Mouse (Mus musculus) kidney, embryonic 14.5 days (tissue): ENCODE results near the gene Ngef. TPM values are rescaled to one million over a fixed set of nuclear protein-coding genes. Genes with fewer than 3 reads are reported as not detected.

ENCODE experiments used
- ATAC-seq: fragments of 200-750 bp; cut with Nextera tagmentation; 2 replicates; pipeline ENCODE4 v1.8.0; 2017; ENCODE audit warnings: moderate number of reproducible peaks, mild to moderate bottlenecking, moderate TSS enrichment, moderate library complexity; ENCODE audit not compliant: low FRiP score, low TSS enrichment
- H3K27ac ChIP-seq: fragments of 300-500 bp; sonication (generic); 2 replicates; pipeline ENCODE4 v1.5.1; 2014; ENCODE audit warnings: low read depth, mild to moderate bottlenecking, low read length, moderate library complexity, mixed read lengths
- H3K27me3 ChIP-seq: fragments of 300-500 bp; sonication (generic); 2 replicates; pipeline ENCODE4 v1.6.1; 2014; ENCODE audit warnings: mild to moderate bottlenecking, low read length; ENCODE audit not compliant: control insufficient read depth, insufficient read depth
- H3K36me3 ChIP-seq: fragments of 300-500 bp; sonication (generic); 2 replicates; pipeline ENCODE4 v1.6.1; 2014; ENCODE audit warnings: low read length, mixed read lengths; ENCODE audit not compliant: control insufficient read depth, insufficient read depth
- H3K4me1 ChIP-seq: fragments of 300-500 bp; sonication (generic); 2 replicates; pipeline ENCODE4 v1.6.1; 2014; ENCODE audit warnings: low read length, mixed read lengths; ENCODE audit not compliant: control insufficient read depth, insufficient read depth
- H3K4me2 ChIP-seq: fragments of 300-500 bp; sonication (generic); replicated peaks from 2 replicates; pipeline ENCODE4 v1.6.1; 2014; ENCODE audit warnings: low read depth, mild to moderate bottlenecking, low read length
- H3K4me3 ChIP-seq: fragments of 300-500 bp; sonication (generic); 2 replicates; pipeline ENCODE4 v1.5.1; 2014; ENCODE audit warnings: mild to moderate bottlenecking, low read length
- H3K9ac ChIP-seq: fragments of 300-500 bp; sonication (generic); 2 replicates; pipeline ENCODE4 v1.6.1; 2014; ENCODE audit warnings: low read depth, mild to moderate bottlenecking, low read length, moderate library complexity
- H3K9me3 ChIP-seq: fragments of 300-500 bp; sonication (generic); 2 replicates; pipeline ENCODE4 v1.6.1; 2016; ENCODE audit warnings: low read length; ENCODE audit not compliant: control insufficient read depth
- WGBS: fragments of 180-500 bp; shearing (Covaris S2); extraction: QIAGEN DNeasy Blood & Tissue Kit; methylation state at CpG from one replicate; pipeline ENCODE4 v1.1.7; 2014; 5-methylcytosine and 5-hydroxymethylcytosine counted together
- polyA plus RNA-seq: library from polyadenylated mRNA; unstranded; fragments of >200 nt; fragmentation: Nextera tagmentation; extraction: Ambion mirVana; gene quantifications from 2 replicates; pipeline ENCODE4 v1.2.1, GENCODE M21; 2014

The Ngef gene
- polyA plus RNA-seq, 1 experiment from 2014 or later: 1.5 TPM

- peak; percentile 37 for ATAC-seq
- WGBS: 2% methylated on average over 50 of the region's 56 CpGs
Observed at GRCm38 (mm10) chr1:87509561-87510165, 64.0 kb downstream of the Ngef start, which contains the start of gene Neu2. Gene Neu2, plus strand, starts transcription at chr1:87509889.

DNA sequence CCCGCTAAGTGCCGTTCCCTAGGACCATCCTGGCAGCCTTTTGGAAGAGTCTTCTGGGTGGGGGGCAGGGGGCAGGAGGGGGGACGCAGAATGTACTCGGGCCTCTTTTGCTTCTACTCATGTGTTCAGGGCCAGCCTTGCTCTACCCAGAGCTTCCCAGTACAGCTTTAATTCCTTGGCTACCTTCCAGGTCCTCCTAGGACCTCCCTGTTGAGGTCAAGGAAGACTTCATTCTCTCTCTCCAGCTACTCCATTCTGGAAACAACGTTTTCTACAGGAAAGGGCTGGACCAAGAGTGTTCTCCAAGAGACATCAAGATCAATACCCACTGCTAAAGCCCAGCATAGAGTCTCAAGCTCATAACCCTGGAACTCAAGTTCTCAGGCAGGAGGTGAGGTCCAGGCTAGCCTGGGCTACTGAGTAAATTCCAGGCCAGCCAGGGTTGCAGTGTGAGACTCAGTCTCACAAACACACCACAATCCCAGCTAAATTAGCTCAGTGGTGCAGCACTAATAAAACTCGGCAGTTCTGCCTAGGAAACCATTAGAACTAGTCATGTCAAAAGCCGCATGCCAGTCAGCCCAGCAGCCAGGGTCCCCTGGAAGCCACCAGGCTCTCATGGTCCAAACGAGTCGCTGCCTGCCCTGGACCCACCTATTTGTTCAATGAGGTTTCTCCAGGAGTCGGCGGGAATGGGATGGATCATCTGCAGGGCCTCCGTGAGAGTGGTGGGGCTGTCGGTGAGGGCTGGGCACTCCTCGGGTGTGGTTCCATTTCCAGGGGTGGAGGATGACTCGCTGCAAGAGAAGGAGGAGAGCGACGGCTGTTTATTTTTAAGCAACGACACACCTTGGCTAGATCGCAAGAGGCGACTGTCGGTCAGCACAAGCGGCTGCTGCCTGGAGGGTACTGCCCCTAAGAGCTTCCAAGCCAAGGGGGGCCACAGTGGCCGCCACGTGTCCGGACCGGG lies 64.8 kb downstream of the Ngef start:
- peak overlapping the region; percentile 59; the same call in 1 of the 2 replicates for H3K9ac ChIP-seq
- WGBS: 18% methylated on average over 26 of the region's 26 CpGs
- ATAC-seq: 0 out of 2 replicates have a peak, but pooled peaks have one; percentile 5
- H3K4me1 ChIP-seq: peaks cover 10% of the 10 kb centered on the region
- peaks cover 41% of the 10 kb centered on the region for H3K27me3 ChIP-seq
- H3K4me2 ChIP-seq: peak overlapping the region; percentile 99
- no peaks in the 10 kb centered on the region for H3K9me3 ChIP-seq
- no peaks in the 10 kb centered on the region for H3K36me3 ChIP-seq
- H3K27ac ChIP-seq: no peak overlapping the region
- H3K4me3 ChIP-seq: peak overlapping the region; percentile 71

More at GRCm38 (mm10) chr1:87509561-87510165, 64.0 kb downstream of the Ngef start, which contains the start of gene Neu2:
- Histone ChIP-seq H3K27ac (no peak within 1 kb of the TSS), H3K4me3 (peak within 1 kb of the TSS; percentile 71), H3K9ac (peak within 1 kb of the TSS; percentile 59), H3K9me3 (no peaks in the 10 kb centered on the region), H3K4me1 (peaks cover 10% of the 10 kb centered on the region), H3K36me3 (no peaks in the 10 kb centered on the region), H3K4me2 (peak within 1 kb of the TSS; percentile 99), H3K27me3 (peaks cover 41% of the 10 kb centered on the region)

DNA sequence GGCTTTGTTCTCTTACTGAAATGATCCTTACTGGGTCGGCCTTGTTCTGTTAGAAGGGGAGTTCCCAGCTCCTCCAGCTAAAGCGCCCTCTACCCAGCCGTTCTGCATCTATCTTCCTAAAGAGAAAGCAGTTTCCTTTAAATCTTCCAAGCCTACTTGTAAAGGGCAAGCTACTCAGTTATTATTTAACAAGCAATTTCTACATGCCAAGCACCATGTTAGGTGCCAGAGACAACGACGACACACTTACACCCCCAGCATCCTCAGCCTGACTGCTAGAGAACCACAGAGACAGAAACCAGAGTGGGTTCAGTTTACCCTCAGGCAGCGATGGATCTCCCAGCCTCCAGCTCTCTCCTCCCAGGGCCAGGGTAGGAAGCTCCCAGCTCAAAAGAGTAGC lies 65.8 kb downstream of the Ngef start:
- H3K4me3 ChIP-seq: no peak overlapping the region
- no peak for ATAC-seq
- peaks cover 41% of the 10 kb centered on the region for H3K27me3 ChIP-seq
- H3K9ac ChIP-seq: no peak overlapping the region
- H3K9me3 ChIP-seq: no peaks in the 10 kb centered on the region
- peaks cover 10% of the 10 kb centered on the region for H3K4me1 ChIP-seq
- H3K27ac ChIP-seq: no peak overlapping the region
- H3K36me3 ChIP-seq: no peaks in the 10 kb centered on the region
- no peak overlapping the region for H3K4me2 ChIP-seq
- WGBS: 67% methylated on average over 6 of the region's 6 CpGs

- ATAC-seq: no peak
- no peak overlapping the region for H3K9ac ChIP-seq
Observed at GRCm38 (mm10) chr1:87505524-87505923, 68.1 kb downstream of the Ngef start.

DNA sequence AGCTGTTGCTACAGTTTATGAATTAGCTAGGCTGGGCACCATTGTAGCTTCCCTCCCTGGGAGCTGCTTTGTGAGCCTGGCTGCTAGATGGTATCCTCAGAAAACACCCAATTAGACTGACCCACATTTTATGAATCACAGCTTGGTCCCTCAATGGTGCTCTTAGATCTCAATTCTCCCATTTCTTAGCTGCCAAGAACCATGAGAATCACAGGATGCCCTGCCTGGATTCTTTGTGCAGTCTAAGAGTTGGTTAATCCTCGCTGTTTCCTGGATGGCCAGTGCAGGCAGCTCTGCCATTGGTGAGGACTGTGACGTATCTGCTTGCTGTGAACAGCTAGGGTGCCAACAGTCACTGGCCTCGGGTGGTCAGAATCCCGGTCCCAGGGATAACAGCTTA lies 80.1 kb downstream of the Ngef start:
- no peak overlapping the region for H3K9ac ChIP-seq
- no peaks in the 10 kb centered on the region for H3K9me3 ChIP-seq
- H3K27me3 ChIP-seq: no peaks in the 10 kb centered on the region
- no peaks in the 10 kb centered on the region for H3K4me1 ChIP-seq
- WGBS: 88% methylated on average over 4 of the region's 4 CpGs
- no peak overlapping the region for H3K4me3 ChIP-seq
- H3K4me2 ChIP-seq: no peak overlapping the region
- no peak overlapping the region for H3K27ac ChIP-seq
- no peak for ATAC-seq
- no peaks in the 10 kb centered on the region for H3K36me3 ChIP-seq

More at GRCm38 (mm10) chr1:87505524-87505923, 68.1 kb downstream of the Ngef start:
- Histone ChIP-seq H3K4me1 (peaks cover 10% of the 10 kb centered on the region), H3K36me3 (no peaks in the 10 kb centered on the region), H3K9me3 (no peaks in the 10 kb centered on the region), H3K27me3 (peaks cover 35% of the 10 kb centered on the region), H3K4me2 (no peak overlapping the region), H3K27ac (no peak overlapping the region), H3K4me3 (no peak overlapping the region)
- WGBS: 88% methylated on average over 4 of the region's 4 CpGs

DNA sequence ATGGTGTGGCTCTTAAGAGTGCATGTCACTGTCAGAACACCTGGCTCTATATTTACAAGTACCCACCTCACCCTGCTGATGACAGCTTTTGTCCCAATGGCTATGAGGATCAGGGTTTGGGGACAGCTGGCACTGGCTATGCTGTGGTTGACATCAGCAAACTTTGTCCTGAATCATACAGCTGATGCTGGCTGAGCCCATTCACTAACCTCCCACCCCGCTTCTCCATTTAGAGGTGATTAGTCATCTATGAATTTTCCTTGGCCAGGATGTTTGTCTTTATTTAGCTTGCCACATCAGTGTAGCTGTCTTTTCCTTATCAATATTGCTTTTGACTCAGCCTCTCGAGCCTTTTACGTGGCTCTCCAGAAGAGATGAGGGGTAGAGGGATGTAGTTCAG lies 81.4 kb downstream of the Ngef start:
- Histone ChIP-seq H3K4me1 (no peaks in the 10 kb centered on the region), H3K4me3 (no peak overlapping the region), H3K36me3 (no peaks in the 10 kb centered on the region), H3K9ac (no peak overlapping the region), H3K27ac (no peak overlapping the region), H3K4me2 (no peak overlapping the region), H3K27me3 (no peaks in the 10 kb centered on the region), H3K9me3 (no peaks in the 10 kb centered on the region)
- 86% methylated on average over 3 of the region's 3 CpGs for WGBS
- no peak for ATAC-seq

DNA sequence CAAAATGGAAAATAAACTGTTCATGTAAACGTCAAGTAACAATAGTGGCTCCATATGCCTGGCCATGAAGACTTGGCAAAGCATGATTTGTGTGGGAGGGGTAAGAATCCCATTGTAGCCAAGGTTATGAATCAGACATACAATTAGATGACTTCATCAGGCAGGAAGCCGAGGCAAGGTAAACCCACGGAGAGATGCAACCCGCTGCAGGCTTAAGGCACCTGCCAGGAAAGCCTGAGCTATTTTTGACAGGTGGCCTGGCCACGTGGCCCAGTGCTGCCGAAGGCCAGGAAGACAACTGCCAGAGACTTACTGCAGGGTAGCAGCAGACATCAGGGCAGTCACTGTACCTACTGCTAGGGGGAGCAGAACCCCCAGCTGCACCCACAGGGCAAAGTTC lies 87.3 kb downstream of the Ngef start:
- Histone ChIP-seq H3K4me2 (no peak overlapping the region), H3K36me3 (no peaks in the 10 kb centered on the region), H3K9ac (no peak overlapping the region), H3K27me3 (no peaks in the 10 kb centered on the region), H3K4me3 (no peak overlapping the region), H3K9me3 (no peaks in the 10 kb centered on the region), H3K4me1 (no peaks in the 10 kb centered on the region), H3K27ac (no peak overlapping the region)
- no peak for ATAC-seq
- 57% methylated on average over 6 of the region's 6 CpGs for WGBS

DNA sequence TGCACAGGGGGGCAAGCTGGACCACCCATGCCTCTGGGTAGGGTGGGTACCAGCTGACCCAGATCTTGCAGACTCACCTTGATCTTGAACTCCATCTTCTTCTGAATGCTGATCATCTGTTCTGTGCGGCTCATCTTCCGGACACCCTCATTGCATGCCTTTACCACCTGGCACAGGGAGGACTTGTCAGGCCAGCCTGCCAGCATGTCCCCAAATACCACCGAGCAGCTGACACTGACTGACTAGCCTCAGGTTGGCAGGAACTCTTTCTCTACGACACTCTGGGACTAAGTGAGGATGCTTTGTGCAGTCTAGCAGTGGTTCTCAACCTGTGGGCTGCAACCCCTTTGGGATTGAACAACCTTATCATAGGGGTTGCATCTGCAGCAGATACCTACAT lies 91.1 kb downstream of the Ngef start:
- H3K9ac ChIP-seq: no peak overlapping the region
- no peaks in the 10 kb centered on the region for H3K36me3 ChIP-seq
- H3K27me3 ChIP-seq: no peaks in the 10 kb centered on the region
- no peak overlapping the region for H3K27ac ChIP-seq
- H3K4me1 ChIP-seq: no peaks in the 10 kb centered on the region
- H3K4me3 ChIP-seq: no peak overlapping the region
- H3K9me3 ChIP-seq: no peaks in the 10 kb centered on the region
- ATAC-seq: no peak
- WGBS: 91% methylated on average over 4 of the region's 4 CpGs
- H3K4me2 ChIP-seq: no peak overlapping the region
